Mouse (Mus musculus): ENCODE data around the gene Nme3. TPM values are rescaled to one million over a fixed set of nuclear protein-coding genes. Genes with fewer than 3 reads are reported as not detected.
A peak's percentile ranks its signal among the peaks of the same experiment; 100 is the strongest.

Gene Nme3
- polyA plus RNA-seq (2015; fragmentation: Nextera tagmentation; extraction: Ambion mirVana), result 53.4 and 60.1 TPM in 2 replicates

- WGBS (ENCODE audit: insufficient replicate concordance), result 1% methylated on average over 50 of the region's 50 CpGs
- H3K36me3 ChIP-seq (replicated peaks), result peaks cover 75% of the 10 kb centered on the region
- H3K4me3 ChIP-seq (replicated peaks), result peak within 1 kb of the TSS; percentile 95
- no peaks in the 10 kb centered on the region for H3K9me3 ChIP-seq (replicated peaks)
- H3K9ac ChIP-seq, result peak within 1 kb of the TSS; percentile 92
- peak within 1 kb of the TSS; percentile 87 for H3K4me2 ChIP-seq
- peak within 1 kb of the TSS; percentile 89 for H3K27ac ChIP-seq (replicated peaks)
- ATAC-seq (ENCODE audit: insufficient read depth), result peak; percentile 73
- H3K4me1 ChIP-seq (replicated peaks), result peaks cover 63% of the 10 kb centered on the region
- no peaks in the 10 kb centered on the region for H3K27me3 ChIP-seq
Observed at GRCm38 (mm10) chr17:24896241-24896992, at the start of gene Nme3. Gene Nme3, plus strand, starts transcription at chr17:24896500.

- Histone ChIP-seq H3K4me3 (replicated peaks) (peak overlapping the region; percentile 51), H3K27ac (replicated peaks) (peak overlapping the region; percentile 87), H3K9ac (peak overlapping the region; percentile 33), H3K9me3 (replicated peaks) (no peaks in the 10 kb centered on the region), H3K27me3 (no peaks in the 10 kb centered on the region), H3K36me3 (replicated peaks) (peaks cover 6% of the 10 kb centered on the region), H3K4me2 (peak overlapping the region; percentile 71), H3K4me1 (replicated peaks) (peaks cover 45% of the 10 kb centered on the region)
- no peak for ATAC-seq (ENCODE audit: insufficient read depth)
- WGBS (ENCODE audit: insufficient replicate concordance), result 80% methylated on average over 1 of the region's 1 CpGs
Observed at GRCm38 (mm10) chr17:24847386-24847785, 48.9 kb upstream of the Nme3 start.

GRCm38 (mm10) chr17:24848600-24849031 is 47.7 kb upstream of the Nme3 start:
- Histone ChIP-seq H3K36me3 (replicated peaks) (peaks cover 18% of the 10 kb centered on the region), H3K9me3 (replicated peaks) (no peaks in the 10 kb centered on the region), H3K4me1 (replicated peaks) (peaks cover 49% of the 10 kb centered on the region), H3K27me3 (no peaks in the 10 kb centered on the region), H3K9ac (peak overlapping the region; percentile 93), H3K4me2 (peak overlapping the region; percentile 78), H3K4me3 (replicated peaks) (peak overlapping the region; percentile 95), H3K27ac (replicated peaks) (peak overlapping the region; percentile 100)
- ATAC-seq (ENCODE audit: insufficient read depth), result peak; percentile 41

- Histone ChIP-seq H3K4me1 (replicated peaks) (peaks cover 48% of the 10 kb centered on the region), H3K4me3 (replicated peaks) (peak overlapping the region; percentile 95), H3K36me3 (replicated peaks) (peaks cover 29% of the 10 kb centered on the region), H3K9ac (peak overlapping the region; percentile 93), H3K9me3 (replicated peaks) (no peaks in the 10 kb centered on the region), H3K4me2 (peak overlapping the region; percentile 78), H3K27ac (replicated peaks) (peak overlapping the region; percentile 100), H3K27me3 (no peaks in the 10 kb centered on the region)
- peak; percentile 34 for ATAC-seq (ENCODE audit: insufficient read depth)
- under 1% methylated on average over 21 of the region's 21 CpGs for WGBS (ENCODE audit: insufficient replicate concordance)
Observed at GRCm38 (mm10) chr17:24849733-24850064, 46.6 kb upstream of the Nme3 start.

GRCm38 (mm10) chr17:24850065-24850772 is 46.1 kb upstream of the Nme3 start, which contains the start of gene Fahd1:
Gene Fahd1, minus strand, starts transcription at chr17:24850364.
- Histone ChIP-seq H3K27ac (replicated peaks) (peak within 1 kb of the TSS; percentile 100), H3K9me3 (replicated peaks) (no peaks in the 10 kb centered on the region), H3K4me2 (peak within 1 kb of the TSS; percentile 78), H3K27me3 (no peaks in the 10 kb centered on the region), H3K9ac (peak within 1 kb of the TSS; percentile 93), H3K4me3 (replicated peaks) (peak within 1 kb of the TSS; percentile 95), H3K36me3 (replicated peaks) (peaks cover 35% of the 10 kb centered on the region), H3K4me1 (replicated peaks) (peaks cover 45% of the 10 kb centered on the region)
- ATAC-seq (ENCODE audit: insufficient read depth), result peak; percentile 91
- WGBS (ENCODE audit: insufficient replicate concordance), result under 1% methylated on average over 58 of the region's 58 CpGs

- under 1% methylated on average over 20 of the region's 20 CpGs for WGBS (ENCODE audit: insufficient replicate concordance)
- peak overlapping the region; percentile 100 for H3K27ac ChIP-seq (replicated peaks)
- H3K36me3 ChIP-seq (replicated peaks), result peaks cover 40% of the 10 kb centered on the region
- peak overlapping the region; percentile 78 for H3K4me2 ChIP-seq
- H3K4me1 ChIP-seq (replicated peaks), result peaks cover 45% of the 10 kb centered on the region
- H3K4me3 ChIP-seq (replicated peaks), result peak overlapping the region; percentile 95
- peak overlapping the region; percentile 89 for H3K9ac ChIP-seq
- no peaks in the 10 kb centered on the region for H3K9me3 ChIP-seq (replicated peaks)
- ATAC-seq (ENCODE audit: insufficient read depth), result no peak
- no peaks in the 10 kb centered on the region for H3K27me3 ChIP-seq
Observed at GRCm38 (mm10) chr17:24850773-24851127, 45.5 kb upstream of the Nme3 start.

GRCm38 (mm10) chr17:24851381-24852125 is 44.7 kb upstream of the Nme3 start:
- peaks cover 48% of the 10 kb centered on the region for H3K36me3 ChIP-seq (replicated peaks)
- peak overlapping the region; percentile 95 for H3K4me3 ChIP-seq (replicated peaks)
- H3K4me1 ChIP-seq (replicated peaks), result peaks cover 47% of the 10 kb centered on the region
- H3K27me3 ChIP-seq, result no peaks in the 10 kb centered on the region
- peak overlapping the region; percentile 78 for H3K4me2 ChIP-seq
- H3K9me3 ChIP-seq (replicated peaks), result no peaks in the 10 kb centered on the region
- 76% methylated on average over 10 of the region's 10 CpGs for WGBS (ENCODE audit: insufficient replicate concordance)
- peak overlapping the region; percentile 89 for H3K9ac ChIP-seq
- no peak overlapping the region; the same call in 1 of the 2 replicates for H3K27ac ChIP-seq (replicated peaks)
- ATAC-seq (ENCODE audit: insufficient read depth), result no peak

GRCm38 (mm10) chr17:24855838-24856464 is 40.3 kb upstream of the Nme3 start:
- Histone ChIP-seq H3K27ac (replicated peaks) (peak overlapping the region; percentile 45), H3K4me3 (replicated peaks) (no peak overlapping the region), H3K36me3 (replicated peaks) (peaks cover 77% of the 10 kb centered on the region), H3K4me1 (replicated peaks) (peaks cover 73% of the 10 kb centered on the region), H3K9me3 (replicated peaks) (no peaks in the 10 kb centered on the region), H3K9ac (no peak overlapping the region), H3K4me2 (no peak overlapping the region), H3K27me3 (no peaks in the 10 kb centered on the region)
- ATAC-seq (ENCODE audit: insufficient read depth), result no peak
- WGBS (ENCODE audit: insufficient replicate concordance), result 82% methylated on average over 3 of the region's 3 CpGs

- Histone ChIP-seq H3K27ac (replicated peaks) (peak overlapping the region; percentile 24; the same call in 1 of the 2 replicates), H3K36me3 (replicated peaks) (peaks cover 83% of the 10 kb centered on the region), H3K9me3 (replicated peaks) (no peaks in the 10 kb centered on the region), H3K4me2 (no peak overlapping the region), H3K27me3 (no peaks in the 10 kb centered on the region), H3K9ac (no peak overlapping the region), H3K4me3 (replicated peaks) (no peak overlapping the region), H3K4me1 (replicated peaks) (peaks cover 73% of the 10 kb centered on the region)
- 91% methylated on average over 13 of the region's 13 CpGs for WGBS (ENCODE audit: insufficient replicate concordance)
- ATAC-seq (ENCODE audit: insufficient read depth), result no peak
Observed at GRCm38 (mm10) chr17:24856589-24856988, 39.7 kb upstream of the Nme3 start.

GRCm38 (mm10) chr17:24857831-24858470 is 38.3 kb upstream of the Nme3 start:
- Histone ChIP-seq H3K4me1 (replicated peaks) (peaks cover 63% of the 10 kb centered on the region), H3K9me3 (replicated peaks) (no peaks in the 10 kb centered on the region), H3K4me3 (replicated peaks) (no peak overlapping the region), H3K27ac (replicated peaks) (peak overlapping the region; percentile 92), H3K27me3 (no peaks in the 10 kb centered on the region), H3K9ac (peak overlapping the region; percentile 31; the same call in 1 of the 2 replicates), H3K4me2 (peak overlapping the region; percentile 57), H3K36me3 (replicated peaks) (peaks cover 90% of the 10 kb centered on the region)
- WGBS (ENCODE audit: insufficient replicate concordance), result 69% methylated on average over 8 of the region's 8 CpGs
- ATAC-seq (ENCODE audit: insufficient read depth), result no peak
